Mouse (Mus musculus) lung, adult 2 months (tissue): ENCODE measurements around the gene Arid4a.

Source experiments
- CTCF ChIP-seq: fragments of 200-500 bp; IDR thresholded peaks from 2 replicates; pipeline ENCODE4 v1.5.1; 2011; ENCODE audit warnings: mild to moderate bottlenecking, low read length, control low read depth; ENCODE audit not compliant: insufficient read depth
- POLR2A ChIP-seq: fragments of 200-500 bp; IDR thresholded peaks from 2 replicates; pipeline ENCODE4 v1.6.1; 2011; ENCODE audit warnings: low read depth, mild to moderate bottlenecking, control low read depth, low read length, borderline replicate concordance; ENCODE audit errors: extremely low read depth

DNA sequence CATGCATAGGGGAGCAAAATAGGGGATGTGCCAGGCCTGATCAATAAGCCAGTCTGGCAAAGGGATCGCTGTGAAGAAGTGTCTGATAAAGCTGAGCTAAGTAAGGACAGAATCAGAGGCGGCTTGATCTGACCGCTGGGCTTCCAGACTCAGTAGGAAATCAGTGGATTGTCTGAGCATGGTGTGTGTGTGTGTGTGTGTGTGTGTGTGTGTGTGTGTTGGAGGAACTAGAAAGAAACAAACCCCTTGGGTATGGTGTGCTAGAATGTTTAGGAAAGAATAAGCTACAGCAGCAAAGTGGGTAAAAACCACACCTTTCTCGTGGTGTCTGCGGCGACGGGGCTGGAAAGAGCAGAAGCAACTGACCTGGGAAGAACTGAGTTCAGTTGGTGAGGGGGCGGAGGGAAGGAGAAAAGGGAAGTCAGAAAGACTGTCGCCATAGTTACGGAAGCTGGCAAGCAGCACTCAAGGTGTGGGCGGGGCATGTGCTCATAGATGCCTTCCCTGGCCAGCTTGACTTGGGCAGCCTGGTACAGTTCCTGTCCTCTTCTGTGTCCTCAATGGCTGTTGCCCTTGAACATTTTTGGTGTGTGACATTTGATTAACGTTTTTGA, 98.0 kb downstream of the Arid4a start:
- TF ChIP-seq POLR2A, result no peak
- TF ChIP-seq CTCF, result no peak
